Mouse (Mus musculus): ENCODE measurements at regions not wholly inside any gene's neighbourhood (a gene's known extent, or its start where the extent isn't known, plus 50 kb on each side); places are given as distances from the start of the nearest gene placed in this dataset.

DNA sequence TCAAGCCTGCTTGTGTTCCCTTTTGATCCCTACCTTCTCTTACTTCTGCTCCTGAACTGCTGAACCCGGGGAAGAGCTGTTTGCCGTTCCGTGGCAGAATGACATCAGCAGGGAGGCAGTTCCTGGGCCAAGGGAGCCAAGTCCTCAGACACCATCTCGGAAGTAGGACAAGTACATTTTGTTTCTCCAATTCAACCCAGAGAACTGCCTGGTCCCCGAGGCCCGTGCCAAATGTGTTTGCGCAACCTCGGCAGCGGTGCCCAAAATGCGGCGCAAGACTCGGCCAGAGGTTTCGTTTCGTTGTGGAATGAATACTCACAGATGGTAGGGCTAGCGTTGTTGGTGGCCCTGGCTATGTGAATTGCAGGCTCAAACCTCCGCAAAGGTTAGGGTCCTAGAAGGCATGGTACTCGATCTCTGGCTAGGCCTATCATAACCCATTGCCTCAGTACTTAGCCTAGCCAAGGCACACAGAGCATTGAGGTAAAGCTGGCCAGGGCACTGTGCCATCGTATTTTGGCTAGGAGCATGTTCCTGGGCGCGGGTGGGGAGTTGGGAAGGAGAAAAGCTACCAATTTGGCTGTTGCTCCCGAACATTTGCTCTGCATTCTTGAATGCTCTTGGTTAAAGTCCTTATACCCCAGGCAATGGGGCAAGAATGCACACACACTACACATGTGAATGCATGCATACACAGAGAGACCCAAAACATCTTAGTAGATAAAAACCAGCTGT is 333.0 kb downstream of the Foxo1 start:
- Histone ChIP-seq H3K9ac (no peak overlapping the region), H3K4me2 (replicated peaks) (no peak overlapping the region), H3K27ac (no peak overlapping the region), H3K36me3 (no peaks in the 10 kb centered on the region), H3K4me1 (peaks cover 12% of the 10 kb centered on the region), H3K4me3 (no peak overlapping the region), H3K27me3 (no peaks in the 10 kb centered on the region), H3K9me3 (no peaks in the 10 kb centered on the region)
- no peak for ATAC-seq (ENCODE audit: low FRiP score, low read depth)
- 86% methylated on average over 21 of the region's 21 CpGs for WGBS

DNA sequence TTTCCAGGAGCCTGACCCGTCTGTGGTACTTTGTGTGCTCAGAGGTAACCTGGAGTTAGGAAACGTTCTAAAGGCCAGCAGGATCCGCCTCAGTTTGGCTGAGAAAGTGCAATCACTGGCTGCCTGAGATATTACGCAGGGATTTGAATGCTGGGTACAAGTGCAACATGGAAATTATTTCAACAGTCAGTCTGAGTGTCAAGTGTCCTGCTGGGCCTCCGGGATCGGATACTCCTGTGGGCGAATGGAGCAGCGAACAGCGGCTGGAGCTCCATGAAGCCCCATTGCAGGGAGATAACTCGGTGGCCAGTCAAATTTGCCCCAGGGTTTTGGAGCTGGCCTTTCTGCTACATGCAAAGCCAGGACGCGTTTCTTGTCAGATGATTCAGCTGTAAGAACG is 332.4 kb downstream of the Foxo1 start:
- WGBS = 77% methylated on average over 13 of the region's 13 CpGs
- ATAC-seq (ENCODE audit: low FRiP score, low read depth) = no peak
- Histone ChIP-seq H3K36me3 (no peaks in the 10 kb centered on the region), H3K4me2 (replicated peaks) (no peak overlapping the region), H3K4me3 (no peak overlapping the region), H3K27me3 (no peaks in the 10 kb centered on the region), H3K27ac (no peak overlapping the region), H3K9me3 (no peaks in the 10 kb centered on the region), H3K4me1 (peaks cover 12% of the 10 kb centered on the region), H3K9ac (no peak overlapping the region)

DNA sequence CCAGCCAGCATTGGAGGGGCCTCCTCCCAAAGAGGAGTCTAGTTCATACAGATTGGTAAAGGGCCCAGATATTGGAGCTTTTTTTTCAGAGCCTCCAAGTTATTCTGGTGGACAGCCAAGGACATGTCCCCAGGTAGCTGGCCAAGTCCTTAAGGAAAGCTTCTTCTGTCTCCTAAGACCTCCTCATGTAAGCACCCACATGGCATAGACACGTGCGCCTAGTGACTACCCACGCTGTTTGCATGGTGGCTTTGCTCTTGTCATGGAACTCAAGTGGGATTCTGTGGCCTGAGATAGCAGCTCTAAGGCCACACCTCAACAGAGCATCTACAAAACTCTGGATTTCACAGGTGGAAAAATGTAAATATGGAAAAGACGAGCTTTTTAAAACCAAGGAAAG is 332.0 kb downstream of the Foxo1 start:
- 90% methylated on average over 4 of the region's 4 CpGs for WGBS
- Histone ChIP-seq H3K27ac (no peak overlapping the region), H3K4me2 (replicated peaks) (no peak overlapping the region), H3K4me3 (no peak overlapping the region), H3K27me3 (no peaks in the 10 kb centered on the region), H3K4me1 (peaks cover 8% of the 10 kb centered on the region), H3K9ac (no peak overlapping the region), H3K36me3 (no peaks in the 10 kb centered on the region), H3K9me3 (no peaks in the 10 kb centered on the region)
- no peak for ATAC-seq (ENCODE audit: low FRiP score, low read depth)

DNA sequence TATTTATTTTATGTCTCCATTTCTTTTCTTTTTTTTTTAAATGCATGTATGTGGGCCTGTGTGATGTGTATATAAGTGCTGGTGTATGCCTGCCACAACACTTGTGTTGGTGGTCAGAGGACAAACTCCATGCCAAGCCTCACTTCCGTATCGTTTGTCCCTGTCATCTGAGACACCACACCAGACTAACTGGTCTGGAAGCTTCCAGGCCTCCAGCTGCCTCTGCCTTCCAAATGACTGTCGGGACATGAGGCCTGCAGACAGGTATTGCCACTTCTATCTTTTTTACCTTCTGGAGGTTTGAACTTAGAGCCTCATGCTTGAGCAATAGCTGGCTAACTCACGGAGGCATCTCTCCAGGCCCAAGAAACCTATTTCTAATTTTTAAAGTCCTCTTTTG is 318.3 kb downstream of the Foxo1 start:
- Histone ChIP-seq H3K4me3 (no peak overlapping the region), H3K27ac (no peak overlapping the region)
- WGBS = 80% methylated on average over 4 of the region's 4 CpGs

DNA sequence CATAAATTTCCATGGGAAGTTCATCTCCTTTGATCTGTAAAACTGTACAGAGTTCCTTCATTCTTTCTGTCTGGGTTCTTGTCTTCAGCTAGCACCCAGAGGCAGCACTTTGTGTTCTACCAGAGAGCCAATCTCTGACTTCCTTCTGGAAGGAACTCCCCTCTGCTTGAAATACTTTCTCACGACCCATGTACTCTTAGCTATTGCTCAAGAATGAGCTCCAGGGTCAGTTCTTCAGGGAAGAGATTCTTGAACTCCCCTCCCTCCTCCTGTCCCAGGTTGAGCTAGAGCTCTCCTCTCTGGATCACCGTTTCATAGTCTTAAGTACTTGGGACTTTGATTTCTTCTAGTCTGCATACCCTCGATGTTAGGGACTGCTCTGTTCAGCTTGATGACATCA is 311.8 kb downstream of the Foxo1 start:
- Histone ChIP-seq H3K4me2 (replicated peaks) (no peak overlapping the region), H3K4me3 (no peak overlapping the region), H3K27me3 (no peaks in the 10 kb centered on the region), H3K9ac (no peak overlapping the region), H3K27ac (no peak overlapping the region), H3K9me3 (no peaks in the 10 kb centered on the region), H3K36me3 (no peaks in the 10 kb centered on the region), H3K4me1 (peaks cover 8% of the 10 kb centered on the region; the same call in 1 of the 2 replicates)
- WGBS = 80% methylated on average over 3 of the region's 3 CpGs
- ATAC-seq (ENCODE audit: low FRiP score, low read depth) = no peak

More for the DNA sequence above, 318.3 kb downstream of the Foxo1 start:
- ATAC-seq (ENCODE audit: low FRiP score, low read depth) = no peak
- Histone ChIP-seq H3K9ac (no peak overlapping the region), H3K4me1 (no peaks in the 10 kb centered on the region), H3K4me2 (replicated peaks) (no peak overlapping the region), H3K27me3 (no peaks in the 10 kb centered on the region), H3K36me3 (no peaks in the 10 kb centered on the region), H3K9me3 (no peaks in the 10 kb centered on the region)

DNA sequence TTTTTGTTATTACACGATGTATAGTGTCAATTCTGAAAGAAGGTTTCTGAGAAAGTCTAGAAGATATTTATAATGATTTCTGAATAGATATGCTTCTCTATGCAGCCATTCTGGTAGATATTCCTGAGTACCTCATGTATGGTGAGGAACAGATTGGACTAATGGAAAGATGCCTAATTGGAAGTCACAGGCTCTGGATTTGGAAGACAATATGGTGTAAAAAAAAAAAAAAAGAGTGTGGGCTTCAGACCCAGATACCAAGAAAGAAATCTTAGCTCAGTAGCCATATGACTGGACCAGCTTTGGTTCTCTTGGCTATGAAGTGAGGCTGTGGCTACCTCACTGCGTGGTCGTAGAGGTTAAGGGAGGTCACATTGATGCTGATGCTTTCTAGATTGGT is 311.0 kb downstream of the Foxo1 start:
- Histone ChIP-seq H3K27me3 (no peaks in the 10 kb centered on the region), H3K36me3 (no peaks in the 10 kb centered on the region), H3K27ac (no peak overlapping the region), H3K4me2 (replicated peaks) (no peak overlapping the region), H3K4me3 (no peak overlapping the region), H3K9me3 (no peaks in the 10 kb centered on the region), H3K4me1 (peaks cover 8% of the 10 kb centered on the region; the same call in 1 of the 2 replicates), H3K9ac (no peak overlapping the region)
- WGBS = 90% methylated on average over 3 of the region's 3 CpGs
- ATAC-seq (ENCODE audit: low FRiP score, low read depth) = no peak

DNA sequence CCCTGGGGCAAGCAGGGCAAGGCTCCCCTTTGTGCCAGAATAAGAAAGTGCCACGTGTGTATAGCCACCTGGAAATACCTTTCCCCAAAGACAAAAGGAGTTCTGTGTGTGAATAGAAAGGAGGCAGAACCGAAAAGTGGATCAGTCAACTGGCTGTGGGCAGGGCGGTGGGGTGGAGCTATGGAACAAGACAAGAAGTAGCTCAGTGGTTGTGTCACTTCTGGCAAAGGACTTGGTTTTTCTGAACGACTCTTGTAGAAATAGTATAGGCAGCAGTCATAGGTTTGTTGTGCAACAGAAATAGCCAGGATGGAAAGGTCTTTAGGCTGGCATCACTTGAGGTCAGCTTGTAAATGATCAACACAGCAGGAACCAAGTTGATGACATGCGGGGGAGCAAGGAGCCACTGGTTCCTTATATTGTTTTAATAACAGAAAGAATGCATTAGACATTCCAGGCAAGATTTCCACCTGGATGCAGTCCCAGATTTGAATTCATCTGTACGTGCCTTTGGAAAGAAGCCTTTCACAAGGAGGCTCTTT is 308.6 kb downstream of the Foxo1 start:
- no peak overlapping the region for H3K9ac ChIP-seq
- no peak for ATAC-seq (ENCODE audit: low FRiP score, low read depth)
- 58% methylated on average over 6 of the region's 6 CpGs for WGBS
- H3K4me3 ChIP-seq = no peak overlapping the region
- H3K27ac ChIP-seq = no peak overlapping the region
- no peak overlapping the region for H3K4me2 ChIP-seq (replicated peaks)
- H3K9me3 ChIP-seq = no peaks in the 10 kb centered on the region
- H3K4me1 ChIP-seq = peaks cover 8% of the 10 kb centered on the region; the same call in 1 of the 2 replicates
- no peaks in the 10 kb centered on the region for H3K27me3 ChIP-seq
- H3K36me3 ChIP-seq = no peaks in the 10 kb centered on the region

DNA sequence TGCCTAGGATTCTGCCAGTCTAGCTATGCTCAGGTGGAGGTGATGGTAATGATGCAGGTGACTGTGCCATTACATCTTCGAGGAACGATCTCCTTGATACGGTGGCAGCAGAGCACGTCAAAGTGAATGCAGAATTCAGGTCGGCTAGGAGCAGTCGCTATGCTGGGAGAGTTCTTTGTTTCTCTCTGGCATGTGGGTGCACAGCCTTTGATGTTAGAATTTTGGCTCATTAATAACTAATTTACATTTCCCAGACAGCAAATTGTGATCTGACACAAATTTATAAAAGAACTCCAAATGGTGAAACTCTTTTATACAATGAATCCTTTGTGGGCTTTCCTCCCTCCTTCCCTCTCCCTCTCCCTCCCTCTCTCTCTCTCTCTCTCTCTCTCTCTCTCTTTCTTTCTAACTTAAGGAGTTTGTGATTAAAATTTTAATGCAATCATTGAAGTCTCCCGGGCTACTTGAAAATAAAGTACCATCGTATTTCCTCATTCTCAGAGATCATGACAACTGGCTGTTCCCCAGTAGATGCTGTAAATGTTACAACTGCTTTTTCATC is 307.2 kb downstream of the Foxo1 start:
- H3K4me3 ChIP-seq = no peak overlapping the region
- peaks cover 8% of the 10 kb centered on the region; the same call in 1 of the 2 replicates for H3K4me1 ChIP-seq
- H3K27ac ChIP-seq = no peak overlapping the region
- no peaks in the 10 kb centered on the region for H3K27me3 ChIP-seq
- no peaks in the 10 kb centered on the region for H3K36me3 ChIP-seq
- WGBS = 78% methylated on average over 8 of the region's 8 CpGs
- no peak overlapping the region for H3K9ac ChIP-seq
- no peak for ATAC-seq (ENCODE audit: low FRiP score, low read depth)
- H3K4me2 ChIP-seq (replicated peaks) = no peak overlapping the region
- no peaks in the 10 kb centered on the region for H3K9me3 ChIP-seq

DNA sequence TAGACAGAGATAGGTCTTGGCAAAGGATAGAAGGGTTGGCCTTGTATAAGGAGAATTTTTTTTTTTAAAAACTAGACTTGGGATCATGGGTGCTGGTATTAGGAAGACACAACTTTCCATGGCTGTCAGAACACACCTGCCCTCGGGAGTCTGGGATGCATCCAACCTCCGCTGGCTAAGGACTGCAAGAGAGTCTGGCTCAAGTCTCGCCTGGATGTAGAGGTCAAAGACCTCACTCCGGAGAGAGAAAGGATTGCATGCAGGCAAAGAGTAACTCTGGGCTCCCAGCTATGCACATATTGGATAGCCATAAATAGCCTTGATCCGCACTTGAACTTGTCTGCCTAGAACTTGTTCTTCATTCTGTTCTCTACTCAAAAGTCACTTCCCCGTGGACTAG is 306.2 kb downstream of the Foxo1 start:
- no peaks in the 10 kb centered on the region for H3K9me3 ChIP-seq
- no peak overlapping the region for H3K4me3 ChIP-seq
- no peaks in the 10 kb centered on the region for H3K36me3 ChIP-seq
- H3K4me2 ChIP-seq (replicated peaks) = no peak overlapping the region
- no peak overlapping the region for H3K9ac ChIP-seq
- peaks cover 8% of the 10 kb centered on the region; the same call in 1 of the 2 replicates for H3K4me1 ChIP-seq
- ATAC-seq (ENCODE audit: low FRiP score, low read depth) = no peak
- no peak overlapping the region for H3K27ac ChIP-seq
- no peaks in the 10 kb centered on the region for H3K27me3 ChIP-seq
- 89% methylated on average over 6 of the region's 6 CpGs for WGBS

DNA sequence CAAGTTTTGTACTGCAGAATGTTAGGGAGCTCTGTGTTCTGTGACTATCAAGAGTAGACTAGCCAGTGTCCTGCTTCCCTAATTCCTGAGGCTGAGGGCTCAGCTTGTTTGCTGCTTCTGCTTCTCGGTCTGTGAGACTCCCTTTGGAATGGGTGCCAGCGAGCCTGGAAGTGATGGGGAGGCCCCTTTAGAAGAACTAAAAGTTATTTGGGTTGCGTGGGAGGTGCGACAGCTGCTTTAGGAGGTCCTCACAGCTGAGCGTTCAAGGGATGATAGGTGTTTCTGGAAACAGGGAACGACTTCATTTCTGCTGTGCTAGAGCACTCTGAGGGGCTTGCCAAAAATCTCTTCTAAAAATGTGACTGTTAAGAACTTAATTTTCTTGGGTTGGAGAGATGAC is 305.7 kb downstream of the Foxo1 start:
- WGBS = 83% methylated on average over 6 of the region's 6 CpGs
- Histone ChIP-seq H3K9ac (no peak overlapping the region), H3K36me3 (no peaks in the 10 kb centered on the region), H3K9me3 (no peaks in the 10 kb centered on the region), H3K27me3 (no peaks in the 10 kb centered on the region), H3K4me2 (replicated peaks) (no peak overlapping the region), H3K27ac (no peak overlapping the region), H3K4me1 (peaks cover 8% of the 10 kb centered on the region; the same call in 1 of the 2 replicates), H3K4me3 (no peak overlapping the region)
- no peak for ATAC-seq (ENCODE audit: low FRiP score, low read depth)

DNA sequence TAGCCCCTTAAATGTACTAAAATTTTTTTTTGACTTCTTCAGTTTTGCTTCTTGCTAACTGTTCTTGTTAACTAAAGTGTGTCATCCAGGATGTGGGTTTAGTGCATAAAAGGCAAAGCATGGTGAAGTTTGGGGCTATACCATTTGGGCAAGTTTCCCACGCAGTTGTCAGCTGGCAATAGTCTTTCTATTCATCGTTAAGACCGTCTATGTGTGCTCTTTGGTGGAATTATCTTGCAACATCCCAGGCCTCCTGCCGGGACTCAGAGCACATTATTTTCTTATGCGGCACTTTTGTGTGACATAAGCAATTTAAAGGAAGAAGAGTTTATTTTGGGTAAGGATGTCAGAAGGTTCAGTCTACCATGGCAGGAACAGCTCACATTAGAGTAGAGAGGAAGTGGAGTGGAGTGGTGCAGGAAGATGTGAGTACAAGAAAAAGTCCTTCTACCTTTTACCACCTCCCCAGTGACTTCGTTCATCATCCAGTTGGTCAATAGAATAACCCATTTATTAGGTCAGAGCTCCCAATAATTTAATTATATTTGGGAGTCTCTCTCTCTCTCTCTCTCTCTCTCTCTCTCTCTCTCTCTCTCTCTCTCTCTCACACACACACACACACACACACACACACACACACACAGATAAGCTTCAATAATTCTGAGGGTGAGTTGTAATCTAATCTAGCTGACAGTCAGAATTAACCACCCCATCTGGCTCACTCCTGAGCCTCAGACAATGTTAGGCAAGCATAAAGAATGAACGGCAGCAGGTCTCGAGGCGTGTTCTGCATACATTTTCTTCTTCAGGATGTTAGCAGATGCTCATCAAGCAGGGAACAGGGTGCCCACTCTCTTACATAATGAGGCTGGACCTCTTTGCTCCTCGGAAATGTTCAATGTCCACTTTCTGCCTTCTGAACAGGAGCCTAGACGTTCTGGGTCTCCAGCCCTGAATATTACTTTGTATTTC is 304.7 kb downstream of the Foxo1 start:
- Histone ChIP-seq H3K4me3 (no peak overlapping the region), H3K4me1 (peaks cover 8% of the 10 kb centered on the region; the same call in 1 of the 2 replicates), H3K36me3 (no peaks in the 10 kb centered on the region), H3K4me2 (replicated peaks) (no peak overlapping the region), H3K27me3 (no peaks in the 10 kb centered on the region), H3K9ac (no peak overlapping the region), H3K27ac (no peak overlapping the region), H3K9me3 (no peaks in the 10 kb centered on the region)
- 87% methylated on average over 11 of the region's 11 CpGs for WGBS
- ATAC-seq (ENCODE audit: low FRiP score, low read depth) = no peak

Data from limb, embryonic 13.5 days (tissue).